Mouse (Mus musculus) ovary, postnatal 14 days (tissue): Measurements from ENCODE around the gene Olfr380.

ENCODE experiments used
- DNase-seq: peaks from one replicate; pipeline ENCODE4 v3.0.0; 2022; ENCODE audit warnings: low spot score

Olfr380 gene

GRCm38 (mm10) chr11:73457408-73457807 is at the start of gene Olfr380:
Gene Olfr380, minus strand, starts transcription at chr11:73457508.
- DNase-seq: no peak

- no peak for DNase-seq
These were observed 34.2 kb upstream of the Olfr380 start, which contains the start of gene Olfr381 for GRCm38 (mm10) chr11:73491503-73491902. Gene Olfr381, minus strand, starts transcription at chr11:73491603.

GRCm38 (mm10) chr11:73428377-73428776 is 28.9 kb downstream of the Olfr380 start, which contains the start of gene Olfr378:
Gene Olfr378, minus strand, starts transcription at chr11:73428477.
- no peak for DNase-seq
